Mouse (Mus musculus): ENCODE data around the gene Ackr2. TPM values are rescaled to one million over a fixed set of nuclear protein-coding genes. Genes with fewer than 3 reads are reported as not detected.

Gene Ackr2
- polyA plus RNA-seq, 1 experiment: not detected

- TF ChIP-seq GATA1 (IDR thresholded peaks at IDR 0.05; ENCODE audit: low read length): no peak
- TF ChIP-seq TAL1 (IDR thresholded peaks at IDR 0.05; ENCODE audit: low read length): no peak
Measured at GRCm38 (mm10) chr9:121943005-121943404, 44.9 kb downstream of the Ackr2 start.

GRCm38 (mm10) chr9:121943628-121944027, 45.5 kb downstream of the Ackr2 start:
- peaks cover 5% of the 10 kb centered on the region for H3K36me3 ChIP-seq (ENCODE audit: control insufficient read depth)
- H3K4me1 ChIP-seq (ENCODE audit: control insufficient read depth): no peaks in the 10 kb centered on the region
- no peaks in the 10 kb centered on the region for H3K9me3 ChIP-seq (ENCODE audit: control insufficient read depth, low read length)
- no peak overlapping the region for H3K4me3 ChIP-seq (replicated peaks)
- TF ChIP-seq GATA1 (IDR thresholded peaks at IDR 0.05; ENCODE audit: low read length) (no peak), TAL1 (IDR thresholded peaks at IDR 0.05; ENCODE audit: low read length) (no peak)
- H3K27me3 ChIP-seq (ENCODE audit: control insufficient read depth): no peaks in the 10 kb centered on the region

More at GRCm38 (mm10) chr9:121943005-121943404, 44.9 kb downstream of the Ackr2 start:
- Histone ChIP-seq H3K9me3 (ENCODE audit: control insufficient read depth, low read length) (no peaks in the 10 kb centered on the region), H3K4me3 (replicated peaks) (no peak overlapping the region), H3K27me3 (ENCODE audit: control insufficient read depth) (no peaks in the 10 kb centered on the region), H3K4me1 (ENCODE audit: control insufficient read depth) (peaks cover 4% of the 10 kb centered on the region), H3K36me3 (ENCODE audit: control insufficient read depth) (peaks cover 5% of the 10 kb centered on the region)

GRCm38 (mm10) chr9:121947784-121948183, 49.6 kb downstream of the Ackr2 start:
- TF ChIP-seq TAL1 (IDR thresholded peaks at IDR 0.05; ENCODE audit: low read length) (no peak), GATA1 (IDR thresholded peaks at IDR 0.05; ENCODE audit: low read length) (no peak)
- Histone ChIP-seq H3K27me3 (ENCODE audit: control insufficient read depth) (no peaks in the 10 kb centered on the region), H3K36me3 (ENCODE audit: control insufficient read depth) (peaks cover 3% of the 10 kb centered on the region), H3K4me1 (ENCODE audit: control insufficient read depth) (no peaks in the 10 kb centered on the region), H3K9me3 (ENCODE audit: control insufficient read depth, low read length) (no peaks in the 10 kb centered on the region), H3K4me3 (replicated peaks) (no peak overlapping the region)

GRCm38 (mm10) chr9:121948431-121948830, 50.3 kb downstream of the Ackr2 start:
- Histone ChIP-seq H3K4me1 (ENCODE audit: control insufficient read depth) (no peaks in the 10 kb centered on the region), H3K4me3 (replicated peaks) (no peak overlapping the region), H3K36me3 (ENCODE audit: control insufficient read depth) (no peaks in the 10 kb centered on the region; the same call in 1 of the 2 replicates), H3K27me3 (ENCODE audit: control insufficient read depth) (no peaks in the 10 kb centered on the region), H3K9me3 (ENCODE audit: control insufficient read depth, low read length) (no peaks in the 10 kb centered on the region)
- TF ChIP-seq TAL1 (IDR thresholded peaks at IDR 0.05; ENCODE audit: low read length) (no peak), GATA1 (IDR thresholded peaks at IDR 0.05; ENCODE audit: low read length) (no peak)

GRCm38 (mm10) chr9:121950418-121951113, 52.4 kb downstream of the Ackr2 start, which contains the start of gene Fam198a:
Fam198a (plus strand) TSS chr9:121950988.
- H3K4me3 ChIP-seq (replicated peaks): no peak within 1 kb of the TSS
- no peaks in the 10 kb centered on the region for H3K9me3 ChIP-seq (ENCODE audit: control insufficient read depth, low read length)
- TF ChIP-seq GATA1 (IDR thresholded peaks at IDR 0.05; ENCODE audit: low read length): no peak
- TF ChIP-seq TAL1 (IDR thresholded peaks at IDR 0.05; ENCODE audit: low read length): no peak
- H3K4me1 ChIP-seq (ENCODE audit: control insufficient read depth): no peaks in the 10 kb centered on the region
- no peaks in the 10 kb centered on the region for H3K36me3 ChIP-seq (ENCODE audit: control insufficient read depth)
- H3K27me3 ChIP-seq (ENCODE audit: control insufficient read depth): no peaks in the 10 kb centered on the region

- TF ChIP-seq GATA1 (IDR thresholded peaks at IDR 0.05; ENCODE audit: low read length) (no peak), TAL1 (IDR thresholded peaks at IDR 0.05; ENCODE audit: low read length) (no peak)
- Histone ChIP-seq H3K9me3 (ENCODE audit: control insufficient read depth, low read length) (no peaks in the 10 kb centered on the region), H3K36me3 (ENCODE audit: control insufficient read depth) (no peaks in the 10 kb centered on the region), H3K27me3 (ENCODE audit: control insufficient read depth) (no peaks in the 10 kb centered on the region), H3K4me1 (ENCODE audit: control insufficient read depth) (no peaks in the 10 kb centered on the region), H3K4me3 (replicated peaks) (no peak overlapping the region)
Measured at GRCm38 (mm10) chr9:121951114-121951423, 52.9 kb downstream of the Ackr2 start.

- Histone ChIP-seq H3K9me3 (ENCODE audit: control insufficient read depth, low read length) (no peaks in the 10 kb centered on the region; the same call in 1 of the 2 replicates), H3K27me3 (ENCODE audit: control insufficient read depth) (no peaks in the 10 kb centered on the region), H3K4me1 (ENCODE audit: control insufficient read depth) (no peaks in the 10 kb centered on the region), H3K4me3 (replicated peaks) (no peak overlapping the region), H3K36me3 (ENCODE audit: control insufficient read depth) (no peaks in the 10 kb centered on the region)
- TF ChIP-seq GATA1 (IDR thresholded peaks at IDR 0.05; ENCODE audit: low read length): no peak
- no peak for TF ChIP-seq TAL1 (IDR thresholded peaks at IDR 0.05; ENCODE audit: low read length)
Measured at GRCm38 (mm10) chr9:121952596-121952995, 54.4 kb downstream of the Ackr2 start.

GRCm38 (mm10) chr9:121959966-121960635, 61.9 kb downstream of the Ackr2 start:
- Histone ChIP-seq H3K27me3 (ENCODE audit: control insufficient read depth) (no peaks in the 10 kb centered on the region), H3K4me1 (ENCODE audit: control insufficient read depth) (no peaks in the 10 kb centered on the region), H3K36me3 (ENCODE audit: control insufficient read depth) (no peaks in the 10 kb centered on the region), H3K9me3 (ENCODE audit: control insufficient read depth, low read length) (no peaks in the 10 kb centered on the region; the same call in 1 of the 2 replicates), H3K4me3 (replicated peaks) (no peak overlapping the region)
- TF ChIP-seq GATA1 (IDR thresholded peaks at IDR 0.05; ENCODE audit: low read length): no peak
- no peak for TF ChIP-seq TAL1 (IDR thresholded peaks at IDR 0.05; ENCODE audit: low read length)

Other genes starting within 250 kb of the Ackr2 start
- 0.28 and 0.31 TPM in 2 replicates for gene Sec22c, start 192.9 kb upstream of the Ackr2 start, polyA plus RNA-seq (2012)
- 1.8 and 3.0 TPM in 2 replicates for gene Ss18l2, start 188.0 kb upstream of the Ackr2 start, polyA plus RNA-seq (2012)
- 1.1 and 1.8 TPM in 2 replicates for gene Nktr, start 179.2 kb upstream of the Ackr2 start, polyA plus RNA-seq (2012)
- 0.03 and 0.04 TPM in 2 replicates for gene Zfp651, start 139.0 kb upstream of the Ackr2 start, polyA plus RNA-seq (2012)
- not detected in 2 replicates for gene Klhl40, start 120.7 kb upstream of the Ackr2 start, polyA plus RNA-seq (2012)
- not detected in 2 replicates for gene Hhatl, start 105.8 kb upstream of the Ackr2 start, polyA plus RNA-seq (2012)
- gene Ccdc13, start 58.9 kb upstream of the Ackr2 start, polyA plus RNA-seq (2012): not detected in 2 replicates
- gene Higd1a, start 40.0 kb upstream of the Ackr2 start, polyA plus RNA-seq (2012): 3.0 and 3.7 TPM in 2 replicates
- gene Cyp8b1, start 17.9 kb downstream of the Ackr2 start, polyA plus RNA-seq (2012): not detected in 2 replicates
- not detected in 2 replicates for gene Fam198a, start 52.6 kb downstream of the Ackr2 start, polyA plus RNA-seq (2012)
- gene Pomgnt2, start 98.8 kb downstream of the Ackr2 start, polyA plus RNA-seq (2012): 0.04 TPM in 1 of 2 replicates, not detected in the other
- gene Snrk, start 218.9 kb downstream of the Ackr2 start, polyA plus RNA-seq (2012): 0.81 and 1.5 TPM in 2 replicates

All from erythroblast, embryonic 14.5 days (primary cell).